Mouse (Mus musculus) liver, embryonic 13.5 days (tissue): Measurements from ENCODE around the gene Mphosph9. TPM values are rescaled to one million over a fixed set of nuclear protein-coding genes. Genes with fewer than 3 reads are reported as not detected.
A peak's percentile ranks its signal among the peaks of the same experiment; 100 is the strongest.
"Not testable (repeated sequence)": the region's sequence is repeated elsewhere in the genome, so short reads cannot be mapped to it uniquely, and the experiment has no call there.

Source experiments
- ATAC-seq: fragments of 200-750 bp; cut with Nextera tagmentation; 2 replicates; pipeline ENCODE4 v1.8.0; 2017; ENCODE audit warnings: low read depth, mild to moderate bottlenecking, moderate number of reproducible peaks, moderate library complexity
- DNase-seq: peaks from one replicate; pipeline ENCODE4 v3.0.0; 2022
- H3K27ac ChIP-seq: fragments of 300-500 bp; sonication (generic); 2 replicates; pipeline ENCODE4 v1.5.1; 2015; ENCODE audit warnings: moderate library complexity, mild to moderate bottlenecking, inconsistent platforms
- H3K27me3 ChIP-seq: fragments of 300-500 bp; sonication (generic); 2 replicates; pipeline ENCODE4 v1.6.1; 2015; ENCODE audit warnings: mild to moderate bottlenecking, inconsistent platforms
- H3K36me3 ChIP-seq: fragments of 300-500 bp; sonication (generic); 2 replicates; pipeline ENCODE4 v1.6.1; 2015; ENCODE audit warnings: mild to moderate bottlenecking, inconsistent platforms
- H3K4me1 ChIP-seq: fragments of 300-500 bp; sonication (generic); replicated peaks from 2 replicates; pipeline ENCODE4 v1.6.1; 2015; ENCODE audit warnings: inconsistent platforms
- H3K4me2 ChIP-seq: fragments of 300-500 bp; sonication (generic); 2 replicates; pipeline ENCODE4 v1.6.1; 2015; ENCODE audit warnings: inconsistent platforms, mild to moderate bottlenecking, moderate library complexity
- H3K4me3 ChIP-seq: fragments of 300-500 bp; sonication (generic); replicated peaks from 2 replicates; pipeline ENCODE4 v1.5.1; 2015; ENCODE audit warnings: mild to moderate bottlenecking, inconsistent platforms
- H3K9ac ChIP-seq: fragments of 300-500 bp; sonication (generic); 2 replicates; pipeline ENCODE4 v1.6.1; 2015; ENCODE audit warnings: mild to moderate bottlenecking, inconsistent platforms
- H3K9me3 ChIP-seq: fragments of 300-500 bp; sonication (generic); replicated peaks from 2 replicates; pipeline ENCODE4 v1.6.1; 2016; ENCODE audit warnings: inconsistent platforms
- WGBS: fragments of 180-500 bp; shearing (Covaris S2); methylation state at CpG from one replicate; pipeline ENCODE4 v1.1.7; 2015; ENCODE audit not compliant: insufficient replicate concordance; 5-methylcytosine and 5-hydroxymethylcytosine counted together
- polyA plus RNA-seq: library from polyadenylated mRNA; unstranded; fragments of >200 nt; fragmentation: Nextera tagmentation; extraction: Ambion mirVana; gene quantifications from 2 replicates; pipeline ENCODE4 v1.2.1, GENCODE M21; 2015

The Mphosph9 gene
- 5.6 and 6.3 TPM in 2 replicates for polyA plus RNA-seq

DNA sequence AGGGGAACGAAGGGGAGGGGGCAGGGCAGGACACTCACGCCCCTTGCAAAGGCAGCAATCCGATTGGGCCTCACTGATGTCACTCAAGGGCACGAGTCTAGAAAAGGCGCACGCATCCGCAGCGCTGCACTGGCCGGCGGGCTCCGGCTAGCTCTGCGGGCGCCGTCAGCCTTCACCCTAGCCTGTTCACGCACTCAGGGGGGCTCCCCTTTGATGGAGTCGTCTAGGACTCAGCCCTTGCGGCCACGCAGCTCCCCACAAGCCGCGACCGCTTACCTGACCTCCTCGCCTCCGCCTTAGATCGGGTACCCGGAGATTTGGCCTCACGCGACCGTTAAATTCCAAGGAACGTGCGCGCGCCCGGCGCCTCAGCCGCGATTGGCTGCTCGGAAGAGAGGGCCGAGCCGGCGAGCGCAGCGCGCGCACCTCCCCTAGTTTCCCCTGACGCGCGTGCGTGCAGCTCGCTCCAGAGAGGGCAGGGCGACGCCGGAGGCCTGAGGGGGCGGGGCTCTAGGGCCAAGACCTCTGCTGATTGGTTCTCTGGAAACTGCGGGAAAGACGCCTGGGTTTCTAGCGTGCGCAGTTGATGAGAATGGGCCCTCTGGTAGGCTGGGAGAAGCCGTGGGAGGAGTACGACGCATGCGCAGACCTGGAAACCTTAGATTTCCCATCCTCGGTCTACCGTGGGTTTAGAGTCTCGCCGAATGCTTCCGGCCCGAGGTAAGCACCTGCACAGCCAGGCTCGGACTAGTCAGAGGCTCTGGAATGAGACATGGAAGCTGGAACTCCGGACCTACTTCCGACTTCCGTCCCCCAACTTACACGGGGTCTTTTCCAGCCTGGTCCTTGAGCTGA, at the start of gene Mphosph9, which contains the start of gene 2810006K23Rik:
Gene Mphosph9, minus strand, starts transcription at position 463 of the 855 bp plus-strand sequence.
Gene 2810006K23Rik, plus strand, starts transcription at position 580 of the 855 bp plus-strand sequence.
- peak; percentile 96 for ATAC-seq
- DNase-seq, result peak; percentile 100
- Histone ChIP-seq H3K36me3 (peaks cover 13% of the 10 kb centered on the region), H3K4me1 (peaks cover 24% of the 10 kb centered on the region), H3K9me3 (no peaks in the 10 kb centered on the region), H3K4me2 (peak within 1 kb of the TSS; percentile 94), H3K27me3 (no peaks in the 10 kb centered on the region), H3K27ac (peak within 1 kb of the TSS; percentile 93), H3K4me3 (peak within 1 kb of the TSS; percentile 69), H3K9ac (peak within 1 kb of the TSS; percentile 84)
- WGBS, result under 1% methylated on average over 72 of the region's 72 CpGs

DNA sequence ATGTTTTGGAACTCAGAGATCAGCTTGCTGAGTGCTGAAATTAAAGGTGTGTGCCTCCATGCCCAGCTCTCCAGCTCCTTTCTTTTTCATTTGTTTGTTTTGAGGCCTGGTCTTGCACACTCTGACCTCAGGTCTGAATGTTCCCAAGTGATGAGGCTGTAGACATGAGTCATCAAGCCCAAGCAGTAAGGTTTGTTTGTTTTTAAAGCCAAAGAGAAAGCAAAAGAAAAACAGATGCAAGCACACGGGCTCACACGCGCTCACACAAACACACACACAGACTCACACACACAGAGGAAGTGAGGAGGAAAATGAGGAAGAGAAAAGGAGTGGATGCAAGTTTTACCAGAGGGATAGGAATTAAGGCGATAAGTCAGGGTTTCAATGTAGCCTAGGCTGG, 49.4 kb upstream of the Mphosph9 start:
- Histone ChIP-seq H3K27me3 (no peaks in the 10 kb centered on the region), H3K4me3 (no peak overlapping the region), H3K4me1 (no peaks in the 10 kb centered on the region), H3K9me3 (no peaks in the 10 kb centered on the region), H3K36me3 (peaks cover 86% of the 10 kb centered on the region), H3K27ac (no peak overlapping the region), H3K4me2 (no peak overlapping the region), H3K9ac (no peak overlapping the region)
- DNase-seq (no peak), ATAC-seq (no peak)
- WGBS, result 86% methylated on average over 4 of the region's 4 CpGs

GRCm38 (mm10) chr5:124376401-124376800, 48.6 kb upstream of the Mphosph9 start:
- H3K9me3 ChIP-seq, result no peaks in the 10 kb centered on the region
- H3K27ac ChIP-seq, result no peak overlapping the region
- WGBS, result 72% methylated on average over 1 of the region's 1 CpGs
- H3K27me3 ChIP-seq, result no peaks in the 10 kb centered on the region
- H3K4me1 ChIP-seq, result no peaks in the 10 kb centered on the region
- no peak overlapping the region for H3K4me3 ChIP-seq
- ATAC-seq (no peak), DNase-seq (no peak)
- H3K9ac ChIP-seq, result no peak overlapping the region
- H3K4me2 ChIP-seq, result no peak overlapping the region
- H3K36me3 ChIP-seq, result peaks cover 87% of the 10 kb centered on the region

DNA sequence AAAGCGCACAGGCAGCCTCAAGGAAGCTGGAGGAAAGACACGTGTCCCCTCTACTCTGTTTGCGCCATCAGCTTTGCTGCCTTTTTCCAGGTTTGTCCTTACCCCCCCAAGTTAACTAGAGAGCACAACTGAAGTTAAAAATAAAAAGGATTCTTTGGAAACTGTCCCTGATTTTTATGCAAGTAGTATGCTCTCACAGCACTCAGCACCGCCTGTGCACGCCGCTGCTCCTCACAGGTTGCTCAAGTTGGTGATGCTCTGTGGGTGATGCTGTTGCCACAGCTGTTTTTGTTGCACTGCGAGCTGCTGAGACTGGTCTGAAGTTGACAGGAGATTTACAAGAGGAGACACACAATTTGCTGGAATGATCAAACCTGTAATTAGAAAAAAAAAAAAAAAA, 46.5 kb upstream of the Mphosph9 start:
- no peak overlapping the region for H3K27ac ChIP-seq
- H3K27me3 ChIP-seq, result no peaks in the 10 kb centered on the region
- H3K36me3 ChIP-seq, result peaks cover 85% of the 10 kb centered on the region
- H3K4me3 ChIP-seq, result no peak overlapping the region
- no peak overlapping the region for H3K9ac ChIP-seq
- DNase-seq (no peak), ATAC-seq (no peak)
- no peaks in the 10 kb centered on the region for H3K4me1 ChIP-seq
- H3K4me2 ChIP-seq, result no peak overlapping the region
- H3K9me3 ChIP-seq, result no peaks in the 10 kb centered on the region
- 88% methylated on average over 7 of the region's 7 CpGs for WGBS

- H3K27me3 ChIP-seq, result no peaks in the 10 kb centered on the region
- H3K4me3 ChIP-seq, result no peak overlapping the region
- H3K36me3 ChIP-seq, result peaks cover 33% of the 10 kb centered on the region
- no peaks in the 10 kb centered on the region for H3K4me1 ChIP-seq
- ATAC-seq (no peak), DNase-seq (no peak)
- no peaks in the 10 kb centered on the region for H3K9me3 ChIP-seq
- 61% methylated on average over 3 of the region's 3 CpGs for WGBS
- no peak overlapping the region for H3K27ac ChIP-seq
- no peak overlapping the region for H3K4me2 ChIP-seq
- no peak overlapping the region for H3K9ac ChIP-seq
Measured at GRCm38 (mm10) chr5:124366721-124367120, 38.9 kb upstream of the Mphosph9 start.

DNA sequence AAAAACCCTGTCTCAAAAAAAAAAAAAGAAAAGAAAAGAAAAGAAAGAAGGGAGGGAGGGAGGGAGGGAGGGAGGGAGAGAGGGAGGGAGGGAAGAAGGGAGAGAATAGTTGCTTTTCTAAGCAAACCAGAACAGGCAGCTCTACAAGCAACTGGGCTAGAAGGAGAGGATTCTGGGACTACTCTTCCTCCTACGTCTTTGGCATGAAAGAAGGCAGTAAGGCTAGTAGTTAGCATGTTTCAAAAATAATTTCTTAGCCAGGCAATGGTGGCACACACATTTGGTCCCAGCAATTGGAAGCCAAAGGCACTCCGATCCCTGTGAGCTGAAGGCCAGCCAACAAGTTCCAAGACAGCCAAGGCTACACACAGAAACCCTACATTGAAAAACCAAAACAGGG, 38.0 kb upstream of the Mphosph9 start:
- Histone ChIP-seq H3K27ac (no peak overlapping the region), H3K4me3 (no peak overlapping the region), H3K9ac (no peak overlapping the region), H3K4me2 (no peak overlapping the region), H3K4me1 (no peaks in the 10 kb centered on the region), H3K27me3 (no peaks in the 10 kb centered on the region), H3K36me3 (peaks cover 23% of the 10 kb centered on the region), H3K9me3 (no peaks in the 10 kb centered on the region)
- ATAC-seq, result no peak
- 88% methylated on average over 2 of the region's 2 CpGs for WGBS
- DNase-seq, result no peak

- H3K36me3 ChIP-seq, result peaks cover 12% of the 10 kb centered on the region
- H3K4me1 ChIP-seq, result no peaks in the 10 kb centered on the region
- no peaks in the 10 kb centered on the region for H3K27me3 ChIP-seq
- no peak overlapping the region for H3K9ac ChIP-seq
- H3K4me2 ChIP-seq, result no peak overlapping the region
- H3K9me3 ChIP-seq, result no peaks in the 10 kb centered on the region
- DNase-seq, result no peak
- 74% methylated on average over 6 of the region's 6 CpGs for WGBS
- no peak for ATAC-seq
- no peak overlapping the region for H3K4me3 ChIP-seq
- H3K27ac ChIP-seq, result no peak overlapping the region
Measured at GRCm38 (mm10) chr5:124364173-124364918, 36.6 kb upstream of the Mphosph9 start.

DNA sequence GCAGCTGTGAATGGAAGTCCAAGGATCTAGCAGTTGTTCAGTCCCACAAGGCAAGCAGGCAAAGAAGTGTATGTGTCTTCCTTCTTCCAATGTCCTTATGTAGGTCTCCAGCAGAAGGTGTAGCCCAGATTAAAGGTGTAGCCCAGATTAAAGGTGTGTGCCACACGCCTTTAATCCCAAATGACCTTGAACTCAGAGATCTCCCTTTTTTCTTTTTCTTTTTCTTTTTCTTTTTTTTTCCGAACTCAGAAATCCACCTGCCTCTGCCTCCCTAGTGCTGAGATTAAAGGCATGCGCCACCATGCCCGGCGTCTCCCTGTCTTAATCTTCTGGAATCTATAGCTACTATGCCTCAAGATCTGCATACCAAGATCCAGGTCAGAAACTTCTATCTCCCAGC, 35.2 kb upstream of the Mphosph9 start, which contains the start of gene Cdk2ap1:
Gene Cdk2ap1, minus strand, starts transcription at position 101 of the 400 bp plus-strand sequence.
- H3K9me3 ChIP-seq, H3K36me3 ChIP-seq, H3K4me1 ChIP-seq, ATAC-seq, DNase-seq, H3K4me2 ChIP-seq, H3K4me3 ChIP-seq, H3K27me3 ChIP-seq, H3K9ac ChIP-seq, H3K27ac ChIP-seq: not testable (repeated sequence)
- 80% methylated on average over 5 of the region's 5 CpGs for WGBS

DNA sequence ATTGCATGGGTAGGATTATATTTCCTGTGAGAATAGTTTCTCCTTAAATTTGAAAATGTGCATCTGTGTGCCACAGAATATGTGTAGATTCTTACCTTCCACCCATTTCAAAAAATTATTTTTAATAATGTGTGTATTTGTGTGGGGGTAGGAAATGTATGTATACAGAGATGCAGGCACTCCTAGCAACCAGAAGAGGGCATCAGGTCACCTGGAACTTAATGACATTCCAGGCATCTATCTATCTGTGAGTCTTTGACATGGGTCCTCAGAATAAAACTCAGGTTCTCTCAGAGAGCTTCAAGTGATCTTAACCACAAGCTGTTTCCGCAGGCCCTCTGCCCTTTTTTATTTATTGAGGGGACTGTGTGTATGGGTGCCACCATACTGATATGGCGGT, 31.9 kb upstream of the Mphosph9 start:
- no peak for DNase-seq
- peaks cover 7% of the 10 kb centered on the region for H3K4me1 ChIP-seq
- H3K27me3 ChIP-seq, result no peaks in the 10 kb centered on the region
- no peak overlapping the region for H3K4me2 ChIP-seq
- no peak overlapping the region for H3K9ac ChIP-seq
- 69% methylated on average over 2 of the region's 2 CpGs for WGBS
- H3K36me3 ChIP-seq, result no peaks in the 10 kb centered on the region
- no peak for ATAC-seq
- no peak overlapping the region for H3K27ac ChIP-seq
- H3K4me3 ChIP-seq, result no peak overlapping the region
- no peaks in the 10 kb centered on the region for H3K9me3 ChIP-seq

DNA sequence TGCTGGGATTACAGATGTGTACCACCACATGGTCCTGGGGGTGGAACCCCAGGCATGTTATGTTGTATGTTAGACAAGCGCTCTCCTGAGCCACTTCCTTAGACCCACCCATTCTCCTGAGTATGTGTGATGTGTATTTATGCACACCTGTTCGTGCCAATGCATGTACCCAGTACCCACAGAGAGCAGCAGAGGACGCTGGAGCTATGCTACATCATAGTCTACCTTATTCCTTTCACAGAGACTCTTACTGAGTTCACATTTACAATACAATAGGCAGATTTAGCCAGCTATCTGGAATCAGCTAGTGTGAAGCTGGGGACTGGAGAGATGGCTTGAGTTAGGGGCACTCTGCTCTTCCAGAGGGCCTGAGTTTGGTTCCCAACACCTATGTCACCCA, 28.9 kb upstream of the Mphosph9 start:
- WGBS, result 53% methylated on average over 3 of the region's 3 CpGs
- ATAC-seq (no peak), DNase-seq (no peak)
- Histone ChIP-seq H3K4me1 (peaks cover 25% of the 10 kb centered on the region), H3K36me3 (no peaks in the 10 kb centered on the region), H3K9me3 (no peaks in the 10 kb centered on the region), H3K4me2 (no peak overlapping the region), H3K27ac (no peak overlapping the region), H3K9ac (no peak overlapping the region), H3K4me3 (no peak overlapping the region), H3K27me3 (no peaks in the 10 kb centered on the region)

DNA sequence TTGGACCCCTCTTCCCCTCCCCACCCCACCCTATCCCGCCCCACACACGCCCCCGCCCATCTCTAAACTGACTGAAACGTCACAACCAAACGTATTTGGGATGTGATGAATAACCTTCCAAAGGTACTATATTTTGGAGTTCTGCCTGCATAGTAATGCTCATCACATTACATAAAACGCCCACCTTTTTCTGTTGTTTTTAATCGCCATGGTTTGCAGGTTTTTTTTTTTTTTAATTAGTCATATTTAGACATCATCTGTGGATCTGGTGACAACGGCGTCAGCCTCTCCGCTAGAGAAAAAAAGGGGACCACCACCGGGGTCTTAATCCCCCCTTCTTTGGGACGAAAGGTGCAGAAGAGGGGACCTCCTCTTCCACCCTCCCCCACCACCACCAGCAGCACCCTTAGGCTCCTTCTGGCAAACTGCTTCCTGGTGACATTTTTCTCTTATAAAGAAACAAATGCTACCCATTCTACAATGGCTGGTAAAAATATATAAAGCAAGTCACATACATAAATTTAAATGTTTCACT, 27.7 kb upstream of the Mphosph9 start:
- DNase-seq (no peak), ATAC-seq (no peak)
- Histone ChIP-seq H3K27ac (no peak overlapping the region), H3K36me3 (0 out of 2 replicates have a peak, but pooled peaks cover 4% of the 10 kb centered on the region), H3K27me3 (no peaks in the 10 kb centered on the region), H3K4me2 (peak overlapping the region; percentile 97), H3K4me1 (peaks cover 37% of the 10 kb centered on the region), H3K9me3 (no peaks in the 10 kb centered on the region), H3K4me3 (peak overlapping the region; percentile 94), H3K9ac (peak overlapping the region; percentile 96; the same call in 1 of the 2 replicates)
- WGBS, result 9% methylated on average over 12 of the region's 12 CpGs
